Mouse (Mus musculus) embryo, embryonic 11 days (tissue): ENCODE results near the gene Adora2b.
A peak's percentile ranks its signal among the peaks of the same experiment; 100 is the strongest.
"Not testable (repeated sequence)": the region's sequence is repeated elsewhere in the genome, so short reads cannot be mapped to it uniquely, and the experiment has no call there.

Source experiments
- DNase-seq: peaks from one replicate; pipeline ENCODE4 v3.0.0-alpha.2; 2015

Gene Adora2b

DNA sequence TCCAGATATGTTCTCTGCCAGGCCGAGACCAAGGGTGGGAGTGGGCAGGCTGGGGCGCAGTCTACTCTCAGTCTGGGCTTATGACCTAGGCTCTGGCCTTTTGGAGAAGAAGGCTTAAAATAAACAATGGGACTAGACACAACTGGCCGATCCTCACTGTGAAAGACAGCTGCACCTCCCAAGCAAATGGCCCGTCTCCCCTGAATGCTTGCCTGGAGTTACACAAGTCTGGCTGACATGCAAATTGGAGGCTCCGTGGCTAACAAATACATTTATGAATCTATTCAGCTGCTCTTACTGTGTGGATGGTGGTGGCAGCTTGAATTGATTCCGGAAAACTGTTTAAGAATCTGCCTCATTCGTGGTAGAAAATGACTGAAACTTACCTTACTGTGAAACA is 16.9 kb downstream of the Adora2b start:
- DNase-seq: no peak

- DNase-seq: peak; percentile 23
Measured at GRCm38 (mm10) chr11:62266466-62267214, 17.9 kb downstream of the Adora2b start.

GRCm38 (mm10) chr11:62268381-62268780 is 19.6 kb downstream of the Adora2b start:
- DNase-seq: no peak

- DNase-seq: no peak
Measured at GRCm38 (mm10) chr11:62269097-62269496, 20.3 kb downstream of the Adora2b start.

DNA sequence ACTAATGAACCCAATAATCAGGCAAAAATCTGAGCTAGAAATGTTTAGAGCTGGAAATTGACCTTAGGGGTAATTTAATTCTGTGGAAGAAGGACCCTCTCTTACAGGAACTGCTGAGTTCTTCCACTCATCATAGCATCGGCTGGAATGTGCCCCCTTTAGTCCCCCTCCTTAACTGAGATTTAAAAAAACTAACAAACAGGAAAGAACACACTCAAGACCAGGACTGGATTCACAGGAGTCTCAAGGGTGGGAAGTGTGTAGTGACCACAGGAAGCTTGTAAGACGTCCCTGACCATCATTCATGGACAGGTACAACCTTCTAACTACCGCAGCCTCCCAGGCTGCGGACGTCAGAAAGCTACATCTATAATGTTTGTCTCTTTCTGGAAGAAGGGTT is 22.1 kb downstream of the Adora2b start:
- no peak for DNase-seq

DNA sequence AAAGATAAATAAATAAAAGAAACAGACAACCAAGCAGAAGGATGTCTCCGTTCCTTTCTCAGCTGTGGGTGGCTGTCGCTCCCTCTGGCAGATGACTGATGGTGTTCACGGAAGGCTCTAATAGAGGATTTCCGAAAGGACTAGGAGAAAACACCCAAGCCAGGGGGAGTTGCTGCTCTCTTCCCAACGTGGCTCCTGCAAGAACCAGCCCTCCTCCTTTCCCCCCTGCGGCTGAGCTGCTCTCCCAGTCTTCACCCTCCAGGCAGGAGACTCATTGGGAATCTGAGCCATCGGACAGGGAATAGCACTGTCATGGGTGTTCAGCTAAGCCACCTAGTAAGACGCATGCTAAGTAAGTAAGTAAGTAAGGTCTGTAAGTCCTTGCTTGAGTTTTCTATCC is 28.3 kb downstream of the Adora2b start:
- DNase-seq: no peak

GRCm38 (mm10) chr11:62278027-62278426 is 29.2 kb downstream of the Adora2b start:
- DNase-seq: peak; percentile 75

DNA sequence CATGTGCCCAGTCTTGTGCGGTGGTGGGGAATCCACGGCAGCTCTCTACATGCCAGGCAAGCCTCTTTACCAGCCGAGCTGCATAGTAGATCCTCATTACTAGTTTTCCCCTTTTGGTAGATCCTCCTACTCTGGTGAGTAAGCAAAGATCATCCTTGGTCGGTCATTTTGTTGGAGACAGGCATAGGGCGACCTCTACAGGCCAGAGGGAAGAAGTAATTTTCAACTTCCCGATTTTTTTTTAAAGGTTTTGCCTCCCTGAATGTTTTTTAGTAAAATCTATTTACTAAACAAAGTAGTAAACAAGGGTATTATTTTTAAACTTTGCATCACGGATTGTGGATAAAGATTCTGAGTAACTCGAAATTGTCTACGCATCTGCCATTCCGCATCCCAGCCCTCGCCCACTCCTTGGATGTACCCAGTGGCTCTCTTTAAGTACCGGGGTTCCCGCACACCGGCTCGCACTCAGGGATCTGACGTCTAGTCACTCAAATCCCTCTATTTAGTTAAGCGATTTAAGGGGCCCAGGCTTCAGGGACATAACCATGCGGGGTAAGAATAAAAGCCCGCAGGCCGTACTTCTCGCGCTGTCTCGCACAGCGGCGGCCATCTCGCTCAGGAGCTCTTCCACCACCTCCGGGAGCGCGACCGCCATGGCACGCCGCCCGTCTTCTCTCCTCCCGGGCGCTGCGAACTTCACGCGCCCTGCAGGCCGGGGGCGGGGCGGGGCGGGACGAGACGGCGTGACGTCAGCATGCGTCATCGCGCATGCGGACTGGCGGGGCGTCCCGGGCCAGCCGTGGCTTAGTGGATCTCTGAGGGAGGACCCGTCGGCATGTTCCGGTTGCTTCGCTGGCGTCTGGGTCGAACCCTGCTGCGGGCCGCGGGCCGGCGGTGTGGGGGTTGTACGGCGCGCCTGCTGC is 32.2 kb downstream of the Adora2b start, which contains the start of the genes Zswim7 and Ttc19:
TSS of gene Zswim7 (minus strand) at position 701 of the 926 bp plus-strand sequence.
TSS of gene Ttc19 (plus strand) at position 799 of the 926 bp plus-strand sequence.
- DNase-seq: peak; percentile 95

GRCm38 (mm10) chr11:62281601-62281997 is 32.8 kb downstream of the Adora2b start:
- DNase-seq: peak; percentile 79

DNA sequence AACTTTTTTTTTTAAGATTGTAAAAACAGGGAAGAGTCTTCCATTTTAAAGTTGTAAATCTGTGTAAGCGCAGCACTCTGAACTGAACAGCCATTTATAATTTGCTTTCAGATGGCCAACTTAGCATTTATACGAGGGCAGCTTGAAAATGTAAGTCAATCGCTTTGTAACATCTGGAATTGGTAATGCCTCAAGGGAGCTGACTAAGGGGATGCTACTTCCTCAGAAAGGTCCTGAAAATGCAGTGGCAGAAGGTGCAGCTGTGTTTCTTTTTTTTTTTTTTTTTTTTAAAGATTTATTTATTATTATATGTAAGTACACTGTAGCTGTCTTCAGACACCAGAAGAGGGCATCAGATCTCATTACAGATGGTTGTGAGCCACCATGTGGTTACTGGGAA is 35.2 kb downstream of the Adora2b start:
- not testable (repeated sequence) for DNase-seq

DNA sequence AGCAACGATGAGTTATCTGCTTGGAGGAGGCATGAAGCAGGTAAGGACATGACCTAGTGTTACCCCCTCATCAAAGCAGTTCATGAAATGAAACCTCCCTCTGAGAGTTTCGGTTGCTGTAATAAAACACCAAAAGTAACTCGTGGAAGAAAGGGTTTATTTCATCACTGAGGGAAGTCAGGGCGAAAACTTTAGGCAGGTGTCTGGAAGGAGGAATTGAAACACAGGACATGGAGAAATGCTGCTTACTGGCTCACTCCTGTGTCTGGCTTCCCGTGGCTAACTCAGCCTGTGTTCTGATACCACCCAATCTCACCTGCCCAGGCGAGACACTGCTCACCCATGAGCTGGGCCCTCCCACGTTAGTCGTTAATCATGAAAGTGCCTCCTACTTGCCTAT is 36.2 kb downstream of the Adora2b start:
- DNase-seq: no peak

GRCm38 (mm10) chr11:62287700-62288099 is 38.9 kb downstream of the Adora2b start:
- DNase-seq: no peak

DNA sequence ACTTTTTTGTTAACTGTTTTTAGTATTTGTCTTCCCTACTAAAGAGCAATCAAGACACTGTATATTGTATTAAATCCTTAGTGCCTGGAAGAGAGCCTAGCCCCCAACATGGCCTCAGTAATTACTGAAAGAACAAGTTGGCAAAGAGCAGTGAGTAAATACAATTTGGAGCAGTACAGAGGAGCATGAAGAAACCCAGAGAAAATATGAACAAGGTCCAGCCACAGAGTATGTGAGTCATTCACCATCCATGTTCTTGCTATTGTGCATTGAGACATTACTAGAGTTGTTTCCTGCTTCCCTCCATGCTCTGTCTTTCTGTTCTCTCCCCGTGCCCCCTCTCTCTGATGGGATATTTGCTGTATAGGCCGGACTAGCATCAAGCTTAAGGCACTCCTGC is 45.3 kb downstream of the Adora2b start:
- DNase-seq: no peak

GRCm38 (mm10) chr11:62298883-62299282 is 50.1 kb downstream of the Adora2b start:
- DNase-seq: no peak

DNA sequence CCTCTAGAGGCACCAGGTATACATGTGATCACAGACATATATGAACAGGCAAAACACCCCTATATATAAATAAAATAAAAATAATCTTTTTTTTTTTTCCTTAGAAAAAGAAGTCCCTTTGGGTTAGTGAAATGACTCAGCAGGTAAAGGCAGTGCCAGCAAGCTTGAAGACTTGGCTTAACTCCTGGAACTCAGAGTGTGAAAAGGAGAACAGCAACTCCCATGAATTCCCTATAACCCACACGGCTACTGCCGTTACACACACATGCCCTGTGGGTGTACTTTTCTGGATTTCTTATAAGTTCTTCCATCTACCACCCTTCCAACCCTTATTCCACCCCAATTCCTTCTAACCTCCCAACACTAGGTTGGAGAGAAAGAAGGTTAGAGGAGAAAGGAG is 57.1 kb downstream of the Adora2b start:
- DNase-seq: no peak

DNA sequence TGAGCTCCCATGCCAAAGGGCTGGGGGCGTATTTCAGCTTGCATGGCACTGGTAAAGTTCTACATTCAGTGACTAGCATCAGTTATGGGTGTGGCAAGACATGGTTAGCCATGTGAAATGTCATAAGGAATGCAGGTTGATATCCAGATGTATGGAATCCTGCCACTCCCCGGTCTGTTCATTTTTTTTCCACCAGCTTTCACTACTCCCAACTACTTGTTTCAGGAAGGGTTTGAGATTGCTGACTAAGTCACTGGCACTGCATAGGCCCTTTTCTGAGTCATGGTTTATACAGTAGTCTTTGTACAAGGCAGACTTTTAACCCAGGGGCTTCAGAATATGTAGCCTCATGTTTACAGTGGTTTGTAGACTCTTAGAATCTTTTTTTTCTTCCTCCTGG is 60.5 kb downstream of the Adora2b start:
- DNase-seq: no peak

DNA sequence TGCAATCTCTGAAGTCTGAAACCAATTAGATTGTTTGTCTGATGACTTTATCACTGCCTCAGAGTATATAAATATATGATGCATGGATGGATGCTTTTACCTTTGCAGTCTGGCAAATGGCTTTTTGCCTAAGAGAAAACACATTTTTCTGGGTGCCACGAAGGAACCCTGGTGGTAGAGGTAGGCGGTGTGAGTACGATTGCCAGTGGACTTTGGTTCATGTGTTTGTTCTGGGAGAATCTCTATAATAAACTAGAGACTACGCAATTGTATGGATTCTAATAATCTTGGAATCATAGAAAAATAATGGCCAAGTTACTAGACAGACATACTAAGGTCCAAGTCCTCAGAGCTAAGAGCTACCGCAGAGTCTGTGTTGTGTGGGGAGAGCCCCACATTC is 66.2 kb downstream of the Adora2b start:
- no peak for DNase-seq
